Mouse (Mus musculus) forebrain, postnatal 0 days (tissue): Measurements from ENCODE around the gene Rab43. TPM values are rescaled to one million over a fixed set of nuclear protein-coding genes. Genes with fewer than 3 reads are reported as not detected.

ENCODE experiments used
- ATAC-seq: fragments of 200-750 bp; cut with Nextera tagmentation; 2 replicates; pipeline ENCODE4 v1.8.0; 2017; ENCODE audit warnings: mild to moderate bottlenecking, moderate library complexity
- DNase-seq: peaks from one replicate; pipeline ENCODE4 v3.0.0-alpha.2; 2015
- H3K27ac ChIP-seq: fragments of 300-500 bp; sonication (generic); 2 replicates; pipeline ENCODE4 v1.5.1; 2014; ENCODE audit warnings: low read depth, mild to moderate bottlenecking, antibody characterized with exemption, low read length, moderate library complexity, mixed read lengths
- H3K27me3 ChIP-seq: fragments of 300-500 bp; sonication (generic); 2 replicates; pipeline ENCODE4 v1.6.1; 2014; ENCODE audit warnings: mild to moderate bottlenecking, low read length, mixed read lengths; ENCODE audit not compliant: insufficient read depth
- H3K36me3 ChIP-seq: fragments of 300-500 bp; sonication (generic); 2 replicates; pipeline ENCODE4 v1.6.1; 2014; ENCODE audit warnings: mild to moderate bottlenecking, moderate library complexity; ENCODE audit not compliant: insufficient read depth
- H3K4me1 ChIP-seq: fragments of 300-500 bp; sonication (generic); 2 replicates; pipeline ENCODE4 v1.6.1; 2014; ENCODE audit warnings: antibody characterized with exemption; ENCODE audit not compliant: insufficient read depth
- H3K4me2 ChIP-seq: fragments of 300-500 bp; sonication (generic); 2 replicates; pipeline ENCODE4 v1.6.1; 2014; ENCODE audit warnings: low read depth, mild to moderate bottlenecking, moderate library complexity
- H3K4me3 ChIP-seq: fragments of 300-500 bp; sonication (generic); 2 replicates; pipeline ENCODE4 v1.5.1; 2014; ENCODE audit warnings: low read depth, low read length, mixed read lengths
- H3K9ac ChIP-seq: fragments of 300-500 bp; sonication (generic); 2 replicates; pipeline ENCODE4 v1.6.1; 2014; ENCODE audit warnings: mild to moderate bottlenecking
- H3K9me3 ChIP-seq: fragments of 300-500 bp; sonication (generic); 2 replicates; pipeline ENCODE4 v1.6.1; 2016; ENCODE audit warnings: low read length
- CTCF ChIP-seq: sonication (generic); IDR thresholded peaks from 2 replicates; pipeline ENCODE4 v1.5.1; 2016; ENCODE audit warnings: antibody characterized with exemption, control low read depth, low read depth
- WGBS: fragments of 180-500 bp; shearing (Covaris S2); extraction: QIAGEN DNeasy Blood & Tissue Kit; methylation state at CpG from one replicate; pipeline ENCODE4 v1.1.7; 2014; 5-methylcytosine and 5-hydroxymethylcytosine counted together
- polyA plus RNA-seq: library from polyadenylated mRNA; unstranded; fragments of >200 nt; fragmentation: Nextera tagmentation; extraction: Ambion mirVana; gene quantifications from 2 replicates; pipeline ENCODE4 v1.2.1, GENCODE M21; 2015
- total RNA-seq: library from RNA; depleted of rRNA; stranded (reverse); fragments of >200 nt; gene quantifications from 2 replicates; pipeline ENCODE4 v1.2.3, GENCODE M21; 2014

The Rab43 gene
- total and polyA plus RNA-seq, 2 experiments from 2014 or later: 9.3 to 24.3 TPM

DNA sequence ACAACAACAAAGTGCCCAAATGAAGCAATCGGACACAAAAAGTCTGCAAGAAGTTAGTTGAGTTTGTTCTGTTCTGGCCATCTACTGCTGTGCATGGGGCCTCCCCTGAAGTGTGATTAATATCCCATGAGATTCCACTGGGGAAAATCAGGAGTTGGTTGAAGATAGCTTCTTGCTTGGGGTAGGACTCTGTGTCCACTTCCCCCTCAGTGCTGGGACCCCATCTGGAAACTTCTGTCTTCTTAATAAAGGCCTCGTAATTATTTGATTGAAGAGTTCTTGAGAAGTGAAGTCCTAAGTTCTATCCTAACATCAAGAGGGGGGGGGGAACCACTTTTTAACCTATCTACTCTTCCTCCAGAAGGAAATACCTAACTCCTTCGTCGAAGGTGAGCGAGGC is 49.8 kb downstream of the Rab43 start:
- ATAC-seq (no peak), DNase-seq (no peak)
- Histone ChIP-seq H3K4me3 (no peak overlapping the region), H3K4me2 (no peak overlapping the region), H3K9ac (no peak overlapping the region), H3K4me1 (no peaks in the 10 kb centered on the region), H3K27ac (no peak overlapping the region), H3K27me3 (no peaks in the 10 kb centered on the region), H3K36me3 (no peaks in the 10 kb centered on the region), H3K9me3 (no peaks in the 10 kb centered on the region)
- 87% methylated on average over 5 of the region's 5 CpGs for WGBS
- TF ChIP-seq CTCF: no peak

DNA sequence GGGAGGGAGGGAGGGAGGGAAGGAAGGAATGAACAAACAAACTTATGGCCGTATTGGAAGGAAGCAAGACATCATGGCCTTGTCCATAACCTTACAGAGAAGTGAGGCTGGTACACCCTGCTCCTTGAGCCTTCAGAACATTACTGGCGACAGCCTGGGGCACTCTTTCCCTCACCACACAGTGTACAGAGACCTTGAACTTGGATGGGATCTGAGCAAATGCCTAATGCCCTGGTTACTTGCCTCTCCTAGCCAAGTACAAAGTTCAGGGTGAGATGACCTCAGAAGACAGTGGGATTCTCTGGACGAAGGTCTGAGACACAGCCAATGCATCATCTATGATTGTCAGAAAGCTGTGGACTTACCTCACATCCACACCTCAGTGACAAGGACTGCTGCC is 52.1 kb downstream of the Rab43 start:
- TF ChIP-seq CTCF: no peak
- no peak overlapping the region for H3K4me2 ChIP-seq
- 86% methylated on average over 3 of the region's 3 CpGs for WGBS
- H3K9ac ChIP-seq: no peak overlapping the region
- H3K27ac ChIP-seq: no peak overlapping the region
- no peaks in the 10 kb centered on the region for H3K4me1 ChIP-seq
- no peak overlapping the region for H3K4me3 ChIP-seq
- no peaks in the 10 kb centered on the region for H3K9me3 ChIP-seq
- H3K36me3 ChIP-seq: no peaks in the 10 kb centered on the region
- ATAC-seq: no peak
- DNase-seq: no peak
- no peaks in the 10 kb centered on the region for H3K27me3 ChIP-seq

DNA sequence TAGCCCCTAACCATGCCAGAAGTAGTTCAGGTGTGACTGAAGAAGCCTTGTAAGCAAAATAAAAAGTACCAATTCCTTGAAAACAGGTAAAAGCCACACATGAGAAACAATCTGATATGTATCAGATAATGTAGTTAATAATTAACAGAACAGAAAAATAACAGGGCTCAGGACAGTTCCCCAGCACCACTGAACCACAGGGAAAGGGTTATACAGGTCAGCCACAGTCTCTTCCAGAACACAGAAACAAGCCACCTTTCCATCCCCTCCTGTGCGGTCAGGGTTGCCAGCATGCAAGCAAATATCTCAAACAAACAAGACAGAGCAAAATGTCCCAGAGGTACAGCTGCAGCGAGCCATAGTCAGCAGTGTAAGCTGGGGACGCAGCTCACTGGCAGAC is 52.6 kb downstream of the Rab43 start:
- Histone ChIP-seq H3K27me3 (no peaks in the 10 kb centered on the region), H3K27ac (no peak overlapping the region), H3K9ac (no peak overlapping the region), H3K36me3 (no peaks in the 10 kb centered on the region), H3K9me3 (no peaks in the 10 kb centered on the region), H3K4me1 (no peaks in the 10 kb centered on the region), H3K4me2 (no peak overlapping the region), H3K4me3 (no peak overlapping the region)
- no peak for DNase-seq
- WGBS: 70% methylated on average over 3 of the region's 3 CpGs
- TF ChIP-seq CTCF: no peak
- ATAC-seq: no peak

DNA sequence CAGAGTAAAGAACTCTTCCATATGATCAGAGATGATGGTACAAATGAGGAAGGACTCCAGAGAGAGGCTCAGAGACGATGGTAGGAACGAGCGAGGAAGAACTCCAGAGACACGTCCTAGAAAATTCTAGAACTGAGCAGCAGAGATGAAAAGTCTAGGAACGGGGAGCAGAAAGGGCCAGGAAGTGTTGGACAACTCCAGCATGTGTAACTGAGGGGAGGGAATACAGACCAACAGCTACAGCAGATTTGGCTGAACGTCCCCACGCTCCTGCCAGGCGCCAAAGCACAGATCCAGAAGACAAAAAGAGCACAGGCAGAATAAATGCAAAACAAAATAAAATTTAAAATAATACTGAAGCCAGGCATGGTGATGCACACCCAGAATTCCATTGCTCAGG is 55.1 kb downstream of the Rab43 start:
- TF ChIP-seq CTCF: no peak
- Histone ChIP-seq H3K27ac (no peak overlapping the region), H3K27me3 (no peaks in the 10 kb centered on the region), H3K4me2 (no peak overlapping the region), H3K4me3 (no peak overlapping the region), H3K36me3 (no peaks in the 10 kb centered on the region), H3K9me3 (no peaks in the 10 kb centered on the region), H3K4me1 (no peaks in the 10 kb centered on the region), H3K9ac (no peak overlapping the region)
- DNase-seq: no peak
- no peak for ATAC-seq
- WGBS: 86% methylated on average over 8 of the region's 8 CpGs

DNA sequence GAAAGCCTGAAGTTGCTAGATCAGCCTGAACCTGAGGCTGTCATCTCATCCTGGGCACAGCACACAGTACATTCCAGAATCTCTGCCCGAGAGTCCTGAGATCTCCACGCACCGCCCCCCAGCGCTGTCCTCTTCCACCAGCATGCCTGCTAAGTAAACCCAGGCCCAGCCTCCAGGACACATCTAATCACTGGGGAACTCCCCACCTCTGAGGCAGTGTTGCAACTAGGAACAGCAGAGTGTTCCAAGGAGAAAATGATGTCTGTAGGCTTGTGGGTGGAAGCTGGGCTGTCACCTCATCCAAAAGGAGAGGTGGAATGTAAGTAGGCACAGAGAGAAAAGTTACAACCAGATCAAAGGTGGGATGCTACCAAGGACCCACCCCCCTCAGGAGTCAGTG is 56.8 kb downstream of the Rab43 start:
- no peak overlapping the region for H3K9ac ChIP-seq
- WGBS: 94% methylated on average over 4 of the region's 4 CpGs
- no peaks in the 10 kb centered on the region for H3K4me1 ChIP-seq
- no peaks in the 10 kb centered on the region for H3K36me3 ChIP-seq
- no peaks in the 10 kb centered on the region for H3K9me3 ChIP-seq
- H3K27ac ChIP-seq: no peak overlapping the region
- ATAC-seq (no peak), DNase-seq (no peak)
- H3K4me3 ChIP-seq: no peak overlapping the region
- TF ChIP-seq CTCF: no peak
- no peaks in the 10 kb centered on the region for H3K27me3 ChIP-seq
- H3K4me2 ChIP-seq: no peak overlapping the region

DNA sequence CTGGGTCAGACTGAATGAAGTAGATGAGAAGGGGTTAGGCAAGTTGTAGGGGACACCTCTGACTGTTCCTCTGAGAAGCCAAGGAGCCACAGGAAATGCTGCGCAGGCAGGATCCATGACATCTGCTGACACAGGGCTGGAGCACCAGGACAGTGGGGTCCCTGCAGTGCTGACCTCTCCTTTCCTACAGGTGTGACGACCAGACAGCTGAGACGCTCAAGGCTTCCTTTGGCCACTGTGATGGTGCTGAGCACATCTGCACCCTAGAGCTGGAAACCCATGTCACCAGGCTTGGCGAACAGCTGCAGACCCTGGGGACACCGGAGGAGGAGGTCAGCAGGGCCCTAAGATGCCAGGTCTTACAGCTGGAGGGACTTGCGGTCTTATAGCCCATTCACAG is 60.4 kb downstream of the Rab43 start:
- H3K9ac ChIP-seq: no peak overlapping the region
- no peak overlapping the region for H3K27ac ChIP-seq
- H3K9me3 ChIP-seq: no peaks in the 10 kb centered on the region
- no peaks in the 10 kb centered on the region for H3K4me1 ChIP-seq
- H3K4me3 ChIP-seq: no peak overlapping the region
- H3K36me3 ChIP-seq: no peaks in the 10 kb centered on the region
- H3K27me3 ChIP-seq: no peaks in the 10 kb centered on the region
- DNase-seq (no peak), ATAC-seq (no peak)
- TF ChIP-seq CTCF: no peak
- no peak overlapping the region for H3K4me2 ChIP-seq
- 93% methylated on average over 6 of the region's 6 CpGs for WGBS

DNA sequence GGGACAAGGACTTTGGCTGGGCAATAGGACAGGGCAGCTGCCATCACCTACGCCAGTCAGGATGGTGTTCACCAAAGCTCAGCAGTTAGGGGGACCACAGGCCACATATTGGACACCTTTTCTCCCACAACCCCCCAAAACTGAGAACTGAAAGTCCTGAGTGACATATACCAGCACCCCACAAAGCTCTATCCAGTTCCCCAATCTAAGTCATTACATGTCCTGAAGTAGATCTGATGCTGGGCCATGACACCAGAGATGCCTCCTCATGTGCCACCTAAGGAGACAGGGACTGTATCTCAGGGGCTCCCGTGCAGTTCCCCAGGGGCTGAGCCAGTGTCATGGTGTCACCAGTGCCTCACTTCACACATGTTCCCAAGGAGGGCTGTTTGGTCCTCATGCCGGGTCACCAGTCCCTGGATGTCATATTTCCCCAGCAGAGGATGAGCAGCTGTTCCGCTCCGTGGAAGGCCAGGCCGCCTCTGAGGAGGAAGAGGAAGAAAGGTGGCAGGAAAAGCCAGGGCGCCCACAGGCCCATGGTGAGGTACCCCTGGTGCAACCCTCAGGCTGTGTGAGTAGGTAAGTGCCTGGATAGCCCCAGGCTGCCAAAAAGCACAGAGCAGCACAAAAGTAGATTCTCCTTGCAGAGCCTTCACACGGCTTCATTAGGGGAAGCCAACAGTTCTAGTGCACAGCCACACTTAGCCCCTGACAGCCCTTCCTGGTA is 61.6 kb downstream of the Rab43 start:
- Histone ChIP-seq H3K36me3 (no peaks in the 10 kb centered on the region), H3K27me3 (no peaks in the 10 kb centered on the region), H3K9me3 (no peaks in the 10 kb centered on the region), H3K4me1 (no peaks in the 10 kb centered on the region), H3K27ac (no peak overlapping the region), H3K4me3 (no peak overlapping the region), H3K9ac (no peak overlapping the region), H3K4me2 (no peak overlapping the region)
- ATAC-seq: no peak
- no peak for DNase-seq
- 92% methylated on average over 8 of the region's 8 CpGs for WGBS
- no peak for TF ChIP-seq CTCF

DNA sequence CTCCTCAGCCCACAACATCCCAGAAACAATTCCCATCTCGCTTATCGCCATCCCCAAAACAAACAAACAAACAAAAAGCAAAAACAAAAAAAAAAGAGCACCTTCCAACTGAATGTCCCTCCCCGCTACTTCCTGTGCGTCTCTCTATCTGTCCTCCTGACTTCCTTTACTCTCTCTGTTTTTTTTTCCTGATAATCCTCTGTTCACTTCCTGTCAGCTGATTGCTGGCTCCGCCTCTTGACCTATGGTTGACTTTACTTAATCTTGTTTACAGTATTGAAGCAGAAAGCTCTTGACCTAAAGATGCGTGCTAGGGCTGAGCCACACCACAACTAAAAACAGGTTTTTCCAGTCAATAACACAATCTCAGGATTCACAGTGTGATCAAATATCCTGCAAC is 63.4 kb downstream of the Rab43 start:
- no peak for DNase-seq
- ATAC-seq: no peak
- 90% methylated on average over 6 of the region's 6 CpGs for WGBS
- H3K9ac ChIP-seq: no peak overlapping the region
- H3K4me2 ChIP-seq: no peak overlapping the region
- no peaks in the 10 kb centered on the region for H3K4me1 ChIP-seq
- no peak for TF ChIP-seq CTCF
- no peak overlapping the region for H3K27ac ChIP-seq
- H3K36me3 ChIP-seq: no peaks in the 10 kb centered on the region
- no peaks in the 10 kb centered on the region for H3K9me3 ChIP-seq
- no peak overlapping the region for H3K4me3 ChIP-seq
- H3K27me3 ChIP-seq: no peaks in the 10 kb centered on the region
